ENCODE assay signal across 18 mouse cellular contexts in the genomic region with DNA sequence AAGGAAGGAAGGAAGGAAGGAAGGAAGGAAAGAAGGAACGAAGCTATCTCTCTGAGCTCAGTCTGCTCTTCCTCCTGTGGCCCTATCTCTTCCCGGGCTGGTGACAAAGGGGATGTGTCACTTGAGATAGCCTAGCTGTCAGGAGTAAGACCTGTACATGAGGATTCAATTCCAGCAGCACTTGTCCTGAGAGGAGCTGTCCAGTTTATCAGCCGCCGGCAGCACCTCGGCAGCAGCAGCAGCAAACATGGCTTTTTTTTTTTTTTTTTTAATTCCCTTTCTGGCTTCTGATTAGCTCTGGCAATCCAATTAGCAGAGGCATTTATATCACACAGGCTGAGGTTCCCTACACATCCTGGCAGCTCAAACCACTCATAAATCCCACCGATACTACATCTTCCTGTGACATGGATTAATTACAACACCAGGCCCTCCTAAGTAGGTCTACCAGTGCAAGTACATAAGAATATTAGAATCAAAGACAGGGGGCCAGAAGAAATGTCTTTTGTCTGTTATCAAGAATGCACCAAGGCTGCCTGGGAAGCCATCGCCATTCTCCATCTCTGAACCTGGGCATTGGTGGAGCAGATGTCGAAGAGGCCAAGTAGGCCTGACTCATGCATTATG.
A peak's percentile ranks its signal among the peaks of the same experiment; 100 is the strongest.
DNase-seq lines count a peak whose midpoint lies in the region; ATAC-seq lines count a peak whose summit lies in the region.
"Had no signal": no experiment of that assay in that cellular context is flagged by ENCODE, and none has a peak within 500 bp of the region (broad histone marks: within the 10 kb centered on the region; RNA-seq: fewer than 3 reads in every experiment).

No protein-coding gene starts in this region.

- H3K9me3 ChIP-seq in forebrain, embryonic 13.5 days (replicated peaks) = no peaks in the 10 kb centered on the region
- no peaks in the 10 kb centered on the region for H3K9me3 ChIP-seq in forebrain, embryonic 15.5 days
- H3K9me3 ChIP-seq in midbrain, embryonic 11.5 days (ENCODE audit: control insufficient read depth, low read length) = no peaks in the 10 kb centered on the region
- H3K9me3 ChIP-seq in midbrain, embryonic 10.5 days (replicated peaks) = no peaks in the 10 kb centered on the region
- H3K9me3 ChIP-seq in midbrain, embryonic 15.5 days = no peaks in the 10 kb centered on the region
- H3K9me3 ChIP-seq: embryonic facial prominence, embryonic 12.5 days; limb, embryonic 13.5 days had no signal

- H3K4me3 ChIP-seq in forebrain, embryonic 13.5 days = no peak overlapping the region
- no peak overlapping the region for H3K4me3 ChIP-seq in forebrain, embryonic 15.5 days
- H3K4me3 ChIP-seq in midbrain, embryonic 11.5 days (ENCODE audit: low read depth, low read length) = no peak overlapping the region
- H3K4me3 ChIP-seq in midbrain, embryonic 10.5 days = no peak overlapping the region
- H3K4me3 ChIP-seq in midbrain, embryonic 15.5 days = no peak overlapping the region
- H3K4me3 ChIP-seq: embryonic facial prominence, embryonic 12.5 days; limb, embryonic 13.5 days had no signal

- H3K27ac ChIP-seq in forebrain, embryonic 13.5 days = no peak overlapping the region; the same call in 1 of the 2 replicates
- H3K27ac ChIP-seq in forebrain, embryonic 15.5 days (replicated peaks) = no peak overlapping the region
- no peak overlapping the region for H3K27ac ChIP-seq in midbrain, embryonic 11.5 days (ENCODE audit: low read depth, low read length)
- H3K27ac ChIP-seq in midbrain, embryonic 10.5 days (replicated peaks) = no peak overlapping the region
- peak overlapping the region; percentile 86 for H3K27ac ChIP-seq in midbrain, embryonic 15.5 days
- H3K27ac ChIP-seq: embryonic facial prominence, embryonic 12.5 days; limb, embryonic 13.5 days; liver, embryonic 14.5 days had no signal

- H3K4me1 ChIP-seq in forebrain, embryonic 13.5 days = peaks cover 48% of the 10 kb centered on the region
- H3K4me1 ChIP-seq in forebrain, embryonic 15.5 days = peaks cover 46% of the 10 kb centered on the region
- no peaks in the 10 kb centered on the region for H3K4me1 ChIP-seq in midbrain, embryonic 11.5 days (ENCODE audit: control insufficient read depth, insufficient read depth, low read length)
- H3K4me1 ChIP-seq in midbrain, embryonic 10.5 days = peaks cover 7% of the 10 kb centered on the region; the same call in 1 of the 2 replicates
- peaks cover 35% of the 10 kb centered on the region for H3K4me1 ChIP-seq in midbrain, embryonic 15.5 days
- H3K4me1 ChIP-seq: embryonic facial prominence, embryonic 12.5 days; limb, embryonic 13.5 days had no signal

- 0 out of 2 replicates have a peak overlapping the region, but pooled peaks have one; percentile 7 for H3K4me2 ChIP-seq in forebrain, embryonic 13.5 days
- no peak overlapping the region for H3K4me2 ChIP-seq in forebrain, embryonic 15.5 days (replicated peaks)
- H3K4me2 ChIP-seq in midbrain, embryonic 11.5 days = no peak overlapping the region
- peak overlapping the region; percentile 52 for H3K4me2 ChIP-seq in midbrain, embryonic 15.5 days
- H3K4me2 ChIP-seq: embryonic facial prominence, embryonic 12.5 days; limb, embryonic 13.5 days had no signal

- DNase-seq in midbrain, embryonic 11.5 days (ENCODE audit: low spot score, missing footprints) = peak; percentile 60
- no peak for DNase-seq in midbrain, embryonic 10.5 days (ENCODE audit: low spot score)
- peak; percentile 6 for DNase-seq in retina, postnatal 7 days (ENCODE audit: low read depth, low spot score)
- no peak for DNase-seq in ovary, adult 18-20 months (ENCODE audit: low spot score)
- DNase-seq in yolk sac, embryonic 10.5 days (ENCODE audit: low spot score) = no peak
- DNase-seq: adrenal gland, postnatal 10 days; cerebellum, adult 18-20 months; gastrocnemius, postnatal 25 days; heart, postnatal 36 days; kidney, postnatal 10 days; thymus, postnatal 4 days had no signal

- no peaks in the 10 kb centered on the region for H3K36me3 ChIP-seq in forebrain, embryonic 13.5 days (ENCODE audit: poor library complexity, severe bottlenecking)
- H3K36me3 ChIP-seq in forebrain, embryonic 15.5 days = no peaks in the 10 kb centered on the region
- H3K36me3 ChIP-seq in midbrain, embryonic 11.5 days (ENCODE audit: control insufficient read depth, insufficient read depth, low read length) = no peaks in the 10 kb centered on the region
- H3K36me3 ChIP-seq in midbrain, embryonic 10.5 days = no peaks in the 10 kb centered on the region
- H3K36me3 ChIP-seq in midbrain, embryonic 15.5 days (replicated peaks) = no peaks in the 10 kb centered on the region
- H3K36me3 ChIP-seq: embryonic facial prominence, embryonic 12.5 days; limb, embryonic 13.5 days had no signal

- H3K27me3 ChIP-seq in forebrain, embryonic 13.5 days = 0 out of 2 replicates have a peak, but pooled peaks cover 2% of the 10 kb centered on the region
- 0 out of 2 replicates have a peak, but pooled peaks cover 3% of the 10 kb centered on the region for H3K27me3 ChIP-seq in forebrain, embryonic 15.5 days
- no peaks in the 10 kb centered on the region for H3K27me3 ChIP-seq in midbrain, embryonic 11.5 days (ENCODE audit: control insufficient read depth, insufficient read depth, low read length)
- no peaks in the 10 kb centered on the region for H3K27me3 ChIP-seq in midbrain, embryonic 10.5 days (ENCODE audit: low read depth, poor library complexity, severe bottlenecking)
- no peaks in the 10 kb centered on the region for H3K27me3 ChIP-seq in midbrain, embryonic 15.5 days (replicated peaks)
- H3K27me3 ChIP-seq: embryonic facial prominence, embryonic 12.5 days; limb, embryonic 13.5 days had no signal

- 63% methylated on average over 8 of the region's 8 CpGs for WGBS in forebrain, embryonic 13.5 days
- 54% methylated on average over 8 of the region's 8 CpGs for WGBS in forebrain, embryonic 15.5 days
- 76% methylated on average over 8 of the region's 8 CpGs for WGBS in midbrain, embryonic 11.5 days
- 79% methylated on average over 8 of the region's 8 CpGs for WGBS in midbrain, embryonic 10.5 days
- WGBS in midbrain, embryonic 15.5 days = 49% methylated on average over 8 of the region's 8 CpGs

- H3K9ac ChIP-seq in forebrain, embryonic 13.5 days = no peak overlapping the region
- no peak overlapping the region for H3K9ac ChIP-seq in forebrain, embryonic 15.5 days (replicated peaks)
- H3K9ac ChIP-seq in midbrain, embryonic 11.5 days (ENCODE audit: low read length) = no peak overlapping the region
- no peak overlapping the region for H3K9ac ChIP-seq in midbrain, embryonic 15.5 days
- H3K9ac ChIP-seq: embryonic facial prominence, embryonic 12.5 days; limb, embryonic 13.5 days; liver, embryonic 14.5 days had no signal

- no peak for ATAC-seq in forebrain, embryonic 13.5 days
- no peak for ATAC-seq in forebrain, embryonic 15.5 days (replicated peaks)
- ATAC-seq in midbrain, embryonic 11.5 days (ENCODE audit: low FRiP score) = no peak
- no peak for ATAC-seq in midbrain, embryonic 15.5 days (replicated peaks)
- ATAC-seq: intestine, embryonic 16.5 days had no signal

Comparison
In these comparisons a context has a peak if more than half of its experiments do, and no peak if none do; other contexts are left out.
1. H3K4me2 ChIP-seq: peak in forebrain, embryonic 13.5 days (single experiment) and midbrain, embryonic 15.5 days (single experiment); none in forebrain, embryonic 15.5 days (single experiment) and midbrain, embryonic 11.5 days (single experiment).
2. DNase-seq: peak in midbrain, embryonic 11.5 days (single experiment) and retina, postnatal 7 days (single experiment); none in midbrain, embryonic 10.5 days (single experiment), ovary, adult 18-20 months (single experiment) and yolk sac, embryonic 10.5 days (single experiment).